Mouse (Mus musculus) lung, adult 2 months (tissue): Measurements from ENCODE around the gene Chp1. TPM values are rescaled to one million over a fixed set of nuclear protein-coding genes. Genes with fewer than 3 reads are reported as not detected.
A peak's percentile ranks its signal among the peaks of the same experiment; 100 is the strongest.

ENCODE experiments used
- DNase-seq: peaks from one replicate; pipeline ENCODE4 v3.0.0; 2022
- H3K4me1 ChIP-seq: fragments of 200-500 bp; 2 replicates; pipeline ENCODE4 v1.6.1; 2011; ENCODE audit warnings: low read length; ENCODE audit not compliant: control insufficient read depth, insufficient read depth
- H3K4me3 ChIP-seq: fragments of 200-500 bp; replicated peaks from 2 replicates; pipeline ENCODE3; 2011; ENCODE audit warnings: low read depth, mild to moderate bottlenecking, control low read depth, low read length; ENCODE audit errors: extremely low read depth
- CTCF ChIP-seq: fragments of 200-500 bp; IDR thresholded peaks from 2 replicates; pipeline ENCODE4 v1.5.1; 2011; ENCODE audit warnings: mild to moderate bottlenecking, low read length, control low read depth; ENCODE audit not compliant: insufficient read depth
- POLR2A ChIP-seq: fragments of 200-500 bp; IDR thresholded peaks from 2 replicates; pipeline ENCODE4 v1.6.1; 2011; ENCODE audit warnings: low read depth, mild to moderate bottlenecking, control low read depth, low read length, borderline replicate concordance; ENCODE audit errors: extremely low read depth
- WGBS: fragments of 180-500 bp; shearing (Covaris S2); methylation state at CpG from one replicate; pipeline ENCODE4 v1.1.7; 2018; 5-methylcytosine and 5-hydroxymethylcytosine counted together
- polyA plus RNA-seq: library from polyadenylated mRNA; depleted of rRNA; stranded (reverse); fragments of >200 nt; gene quantifications from 2 replicates; pipeline ENCODE4 v1.2.3, GENCODE M21; 2012

Gene Chp1
- polyA plus RNA-seq, 1 experiment = 99.6 TPM

DNA sequence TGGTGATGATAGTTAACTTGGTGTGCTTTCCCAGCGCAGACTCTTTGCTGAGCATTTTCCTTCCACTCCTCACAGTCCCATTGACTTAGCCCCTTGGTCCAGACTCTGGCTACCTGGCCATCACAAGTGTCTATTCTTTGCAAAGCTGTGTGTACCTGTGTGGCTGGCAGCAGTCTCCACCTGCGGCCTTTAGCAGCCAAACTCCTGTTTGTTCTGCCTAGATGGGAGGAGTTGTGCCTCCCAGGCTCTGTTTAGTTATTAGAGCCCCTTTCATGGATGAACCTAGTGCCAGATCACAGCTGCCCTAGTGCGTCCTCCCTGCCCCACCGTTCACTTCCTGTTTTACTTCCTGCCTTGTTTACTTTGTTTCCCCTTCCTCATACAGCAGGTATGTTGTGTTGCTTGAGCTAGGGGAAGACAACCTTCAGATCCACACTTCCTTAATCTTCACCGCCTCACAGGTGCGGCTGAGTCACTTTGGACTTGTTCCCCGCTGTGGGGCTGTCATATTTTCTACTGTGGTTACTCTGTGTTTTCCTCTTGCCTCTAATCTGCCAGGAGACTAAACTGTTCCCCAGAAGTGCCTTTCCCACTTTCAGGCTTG, 11.3 kb downstream of the Chp1 start:
- peaks cover 7% of the 10 kb centered on the region for H3K4me1 ChIP-seq
- H3K4me3 ChIP-seq = no peak overlapping the region
- 47% methylated on average over 7 of the region's 7 CpGs for WGBS
- DNase-seq = no peak
- no peak for TF ChIP-seq CTCF

DNA sequence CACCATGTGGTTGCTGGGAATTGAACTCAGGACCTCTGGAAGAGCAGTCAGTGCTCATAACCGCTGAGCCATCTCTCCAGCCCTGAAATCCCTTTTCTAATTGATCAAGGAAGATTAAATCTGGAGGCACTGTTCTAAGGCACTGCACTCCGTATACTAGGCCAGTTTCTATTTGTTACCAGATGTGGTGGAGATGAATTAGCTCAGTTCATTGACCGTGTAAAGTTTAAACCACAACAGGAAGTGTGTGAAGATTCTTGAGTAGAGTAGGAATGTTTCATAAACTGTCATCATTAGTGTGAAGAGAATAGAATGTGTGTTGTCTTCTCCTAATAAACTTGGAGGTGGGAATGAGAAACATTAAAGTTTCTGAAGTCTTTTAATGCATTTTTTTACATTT, 14.3 kb downstream of the Chp1 start:
- H3K4me1 ChIP-seq = peaks cover 7% of the 10 kb centered on the region
- WGBS = 65% methylated on average over 3 of the region's 3 CpGs
- no peak for DNase-seq
- no peak for TF ChIP-seq POLR2A
- TF ChIP-seq CTCF = no peak
- H3K4me3 ChIP-seq = no peak overlapping the region

DNA sequence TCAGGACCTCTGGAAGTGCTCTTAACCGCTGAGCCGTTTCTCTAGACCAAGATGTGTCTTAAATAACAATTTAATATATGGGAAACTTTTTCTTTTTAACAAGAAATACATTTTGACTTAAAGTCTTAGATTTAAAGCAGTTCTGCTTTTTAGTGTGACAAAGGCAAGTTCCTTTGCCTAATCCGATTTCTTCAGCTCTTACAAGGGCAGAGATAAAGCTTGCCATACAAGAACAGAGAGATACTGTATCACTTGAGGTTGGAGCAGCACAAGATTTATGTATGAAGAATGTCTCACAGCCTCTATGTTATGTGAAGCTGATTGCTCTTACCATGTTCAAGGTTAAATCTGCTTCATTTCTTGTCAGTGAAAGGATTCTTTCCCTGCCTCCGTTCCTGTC, 17.8 kb downstream of the Chp1 start:
- 86% methylated on average over 4 of the region's 4 CpGs for WGBS
- Histone ChIP-seq H3K4me1 (no peaks in the 10 kb centered on the region), H3K4me3 (no peak overlapping the region)
- no peak for DNase-seq
- TF ChIP-seq POLR2A (no peak), CTCF (no peak)

DNA sequence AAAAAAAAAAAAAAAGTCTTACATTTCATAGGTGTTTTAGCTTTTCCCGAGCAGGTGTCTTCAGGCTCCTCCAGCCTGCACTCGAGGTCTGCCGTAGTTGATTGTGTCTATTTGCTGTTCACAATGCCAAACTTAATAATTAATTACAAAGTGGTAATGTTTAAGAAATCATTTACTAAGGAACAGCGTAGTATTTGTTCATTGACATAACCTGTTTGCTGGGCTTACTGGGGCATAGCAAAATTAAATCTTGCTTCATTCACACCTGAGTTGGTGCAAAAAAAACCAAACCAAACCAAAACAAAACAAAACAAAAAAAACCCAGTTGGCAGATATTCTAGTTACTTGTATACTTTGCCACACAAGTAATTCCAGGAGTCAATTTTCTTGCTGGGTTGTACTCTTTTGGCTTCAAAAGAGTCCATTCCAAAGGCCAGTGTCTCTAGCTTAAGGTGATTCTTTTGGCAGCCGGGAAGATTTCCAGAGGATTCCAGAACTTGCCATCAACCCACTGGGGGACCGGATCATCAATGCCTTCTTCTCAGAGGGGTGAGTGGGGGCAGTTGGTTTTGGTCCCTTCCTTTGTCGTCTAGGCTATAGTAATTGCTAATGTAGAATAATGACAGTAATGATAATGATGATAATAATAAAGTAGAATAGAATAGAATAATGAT, 18.8 kb downstream of the Chp1 start:
- WGBS = 82% methylated on average over 7 of the region's 7 CpGs
- TF ChIP-seq POLR2A (no peak), CTCF (no peak)
- Histone ChIP-seq H3K4me3 (no peak overlapping the region), H3K4me1 (no peaks in the 10 kb centered on the region)
- DNase-seq = no peak

DNA sequence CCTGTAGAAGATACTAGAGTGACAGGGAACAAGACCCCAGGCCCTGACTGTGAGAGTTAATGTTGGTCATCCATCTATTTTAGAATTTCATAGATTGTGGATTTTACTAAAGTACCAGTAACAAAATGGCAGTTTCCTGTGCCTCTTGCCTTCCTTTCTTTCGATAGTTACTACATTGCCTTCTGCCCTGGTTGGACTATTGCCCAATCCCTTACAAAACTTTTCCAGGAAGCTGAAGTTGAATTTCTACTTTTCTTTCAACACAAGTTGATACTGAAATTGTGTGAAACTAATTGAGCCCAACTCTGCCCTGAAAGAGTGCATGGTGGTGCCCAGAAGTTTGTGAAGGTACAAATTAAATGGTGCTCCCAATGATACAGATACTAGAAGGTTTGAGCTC, 25.0 kb downstream of the Chp1 start:
- DNase-seq = no peak
- H3K4me1 ChIP-seq = no peaks in the 10 kb centered on the region
- TF ChIP-seq CTCF (no peak), POLR2A (no peak)
- H3K4me3 ChIP-seq = no peak overlapping the region
- 40% methylated on average over 1 of the region's 1 CpGs for WGBS

DNA sequence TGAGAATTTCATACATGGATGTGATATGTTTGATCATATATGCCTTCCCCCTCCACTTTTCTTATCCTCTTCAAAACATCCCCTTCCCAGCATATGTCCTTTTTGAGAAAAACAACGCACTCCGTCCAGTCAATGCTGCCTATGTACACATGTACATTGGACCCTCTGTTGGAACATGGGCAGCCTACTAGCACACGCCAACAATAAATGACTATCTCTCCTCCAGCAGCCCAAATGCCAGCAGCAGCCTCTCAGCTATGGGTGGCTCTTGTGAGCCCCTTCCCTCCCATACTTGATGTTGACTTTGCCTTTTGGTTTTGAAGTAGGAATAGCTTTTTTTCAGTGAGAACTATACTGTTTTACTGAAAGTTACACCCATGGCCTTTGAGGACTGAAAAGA, 34.1 kb downstream of the Chp1 start:
- Histone ChIP-seq H3K4me1 (no peaks in the 10 kb centered on the region), H3K4me3 (no peak overlapping the region)
- no peak for DNase-seq
- TF ChIP-seq CTCF = no peak
- no peak for TF ChIP-seq POLR2A
- 94% methylated on average over 3 of the region's 3 CpGs for whole genome bisulfite sequencing

DNA sequence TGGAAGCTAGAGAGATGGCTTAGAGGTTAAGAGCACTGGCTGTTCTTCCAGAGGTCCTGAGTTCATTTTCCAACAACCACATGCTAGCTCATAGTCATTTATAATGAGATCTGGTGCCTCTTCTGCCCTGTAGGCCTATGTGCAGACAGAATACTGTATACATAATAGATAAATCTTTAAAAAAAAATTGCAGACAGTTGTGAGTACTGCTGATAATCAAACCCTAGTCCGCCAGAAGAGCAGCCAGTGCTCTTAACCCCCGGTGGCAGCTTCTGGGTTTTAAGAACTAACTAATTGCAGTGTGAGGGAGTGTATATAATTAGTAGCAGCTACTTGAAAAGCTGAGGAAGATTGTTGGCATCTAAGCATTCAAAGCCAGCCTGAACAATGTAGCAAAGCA, 35.9 kb downstream of the Chp1 start:
- no peak for TF ChIP-seq POLR2A
- no peak for TF ChIP-seq CTCF
- no peak overlapping the region for H3K4me3 ChIP-seq
- WGBS = 72% methylated on average over 2 of the region's 2 CpGs
- DNase-seq = no peak
- no peaks in the 10 kb centered on the region for H3K4me1 ChIP-seq

DNA sequence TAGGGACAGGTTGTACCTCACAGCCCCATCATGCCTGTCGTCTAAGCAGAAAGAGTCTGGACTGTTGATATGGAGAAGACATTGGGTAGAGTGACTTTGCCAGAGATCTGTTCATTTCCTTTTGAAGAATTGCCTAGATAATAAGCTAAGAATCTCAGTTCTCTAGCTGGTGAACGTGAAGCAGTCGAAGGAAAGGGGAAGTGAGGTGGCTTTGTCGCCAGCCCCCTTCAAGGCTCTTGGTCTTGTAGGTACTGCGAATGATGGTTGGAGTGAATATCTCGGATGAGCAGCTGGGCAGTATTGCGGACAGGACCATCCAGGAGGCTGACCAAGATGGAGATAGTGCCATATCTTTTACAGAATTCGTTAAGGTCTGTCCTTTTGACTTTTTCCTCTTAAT, 36.8 kb downstream of the Chp1 start:
- DNase-seq = no peak
- no peaks in the 10 kb centered on the region for H3K4me1 ChIP-seq
- H3K4me3 ChIP-seq = no peak overlapping the region
- WGBS = 83% methylated on average over 8 of the region's 8 CpGs
- TF ChIP-seq CTCF (no peak), POLR2A (no peak)

DNA sequence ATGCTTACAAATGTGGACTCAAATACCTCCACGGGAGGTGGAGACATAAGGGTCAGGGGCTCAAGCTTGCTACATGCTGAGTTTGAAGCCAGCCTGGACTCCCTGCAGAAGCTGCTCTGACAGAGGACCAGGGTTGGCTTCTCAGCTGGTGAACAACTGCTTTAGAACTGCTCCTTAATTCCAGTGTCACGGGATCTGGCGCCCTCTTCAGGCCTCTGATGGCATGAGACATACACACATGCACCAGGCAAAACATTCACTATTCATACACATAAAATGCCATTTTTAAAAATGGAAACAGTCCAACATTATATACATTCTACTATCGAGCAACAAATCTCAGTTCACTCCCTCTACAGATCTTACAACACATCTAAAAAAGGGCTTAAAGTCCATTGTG, 39.9 kb downstream of the Chp1 start:
- WGBS = 16% methylated on average over 4 of the region's 4 CpGs
- H3K4me1 ChIP-seq = no peaks in the 10 kb centered on the region
- peak; percentile 67 for DNase-seq
- H3K4me3 ChIP-seq = no peak overlapping the region
- no peak for TF ChIP-seq POLR2A
- TF ChIP-seq CTCF = peak; percentile 90

DNA sequence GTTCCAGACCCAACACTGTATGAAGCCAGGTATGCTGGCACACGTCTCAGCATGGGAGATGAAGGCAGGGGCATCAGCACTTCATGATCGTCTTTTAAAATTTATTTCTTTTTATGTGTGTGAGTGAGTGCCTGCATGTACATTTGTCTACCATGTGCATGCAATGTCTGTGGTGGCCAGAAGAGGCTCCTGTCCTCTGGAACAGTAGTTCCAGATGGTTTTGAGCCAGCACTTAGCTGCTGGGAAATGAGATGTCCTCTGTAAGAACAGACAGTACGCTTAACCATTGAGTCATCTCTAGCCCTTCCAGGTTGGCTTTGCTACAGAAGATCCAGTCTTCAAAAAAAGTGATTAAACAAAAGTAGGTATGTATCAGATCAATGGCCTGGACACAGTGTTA, 43.8 kb downstream of the Chp1 start:
- no peak overlapping the region for H3K4me3 ChIP-seq
- TF ChIP-seq POLR2A (no peak), CTCF (no peak)
- H3K4me1 ChIP-seq = peaks cover 4% of the 10 kb centered on the region; the same call in 1 of the 2 replicates
- DNase-seq = no peak
- WGBS = 85% methylated on average over 3 of the region's 3 CpGs

DNA sequence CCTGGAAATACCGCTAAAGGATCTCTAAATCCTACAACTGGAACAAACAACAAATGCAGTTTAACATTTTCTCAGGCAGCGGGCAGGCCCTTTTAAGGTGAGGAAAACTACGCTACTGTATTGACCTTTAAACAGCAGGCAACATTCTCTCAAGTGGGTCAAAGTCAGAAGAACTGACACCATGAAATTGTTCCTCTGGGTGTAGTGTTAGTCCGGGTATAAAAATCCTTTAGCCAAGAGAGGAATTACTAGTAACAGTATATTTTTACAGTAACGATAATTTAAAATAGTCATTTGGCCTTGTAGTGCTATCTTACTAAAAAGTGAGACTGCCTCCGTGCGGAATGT, 46.2 kb downstream of the Chp1 start:
- Histone ChIP-seq H3K4me3 (peak overlapping the region; percentile 47), H3K4me1 (peaks cover 10% of the 10 kb centered on the region; the same call in 1 of the 2 replicates)
- TF ChIP-seq POLR2A = no peak
- no peak for TF ChIP-seq CTCF
- 8% methylated on average over 7 of the region's 7 CpGs for WGBS
- no peak for DNase-seq
